Mouse (Mus musculus) neural tube, embryonic 11.5 days (tissue): ENCODE results near the gene Lcp2. TPM values are rescaled to one million over a fixed set of nuclear protein-coding genes. Genes with fewer than 3 reads are reported as not detected.
A peak's percentile ranks its signal among the peaks of the same experiment; 100 is the strongest.

Source experiments
- ATAC-seq: fragments of 200-750 bp; cut with Nextera tagmentation; 2 replicates; pipeline ENCODE4 v1.8.0; 2017; ENCODE audit warnings: moderate number of reproducible peaks, mild to moderate bottlenecking, moderate TSS enrichment, moderate library complexity; ENCODE audit not compliant: insufficient read depth, low FRiP score, low TSS enrichment
- DNase-seq: peaks from one replicate; pipeline ENCODE4 v3.0.0-alpha.2; 2015; ENCODE audit warnings: low spot score
- H3K27ac ChIP-seq: fragments of 300-500 bp; sonication (generic); 2 replicates; pipeline ENCODE4 v1.5.1; 2014; ENCODE audit warnings: low read depth, mild to moderate bottlenecking, low read length
- H3K27me3 ChIP-seq: fragments of 300-500 bp; sonication (generic); 2 replicates; pipeline ENCODE4 v1.6.1; 2014; ENCODE audit warnings: mild to moderate bottlenecking, low read length, mixed read lengths; ENCODE audit not compliant: control insufficient read depth, insufficient read depth
- H3K36me3 ChIP-seq: fragments of 300-500 bp; sonication (generic); 2 replicates; pipeline ENCODE4 v1.6.1; 2014; ENCODE audit warnings: mild to moderate bottlenecking, low read length, moderate library complexity, mixed read lengths; ENCODE audit not compliant: control insufficient read depth, insufficient read depth
- H3K4me1 ChIP-seq: fragments of 300-500 bp; sonication (generic); 2 replicates; pipeline ENCODE4 v1.6.1; 2014; ENCODE audit warnings: low read length, mixed read lengths; ENCODE audit not compliant: control insufficient read depth, insufficient read depth
- H3K4me2 ChIP-seq: fragments of 300-500 bp; sonication (generic); 2 replicates; pipeline ENCODE4 v1.6.1; 2014; ENCODE audit warnings: low read depth, mild to moderate bottlenecking, moderate library complexity
- H3K4me3 ChIP-seq: fragments of 300-500 bp; sonication (generic); 2 replicates; pipeline ENCODE4 v1.5.1; 2014; ENCODE audit warnings: low read depth, low read length
- H3K9ac ChIP-seq: fragments of 300-500 bp; sonication (generic); 2 replicates; pipeline ENCODE4 v1.6.1; 2014; ENCODE audit warnings: mild to moderate bottlenecking, low read length
- H3K9me3 ChIP-seq: fragments of 300-500 bp; sonication (generic); 2 replicates; pipeline ENCODE4 v1.6.1; 2016; ENCODE audit warnings: low read length; ENCODE audit not compliant: control insufficient read depth
- WGBS: fragments of 180-500 bp; shearing (Covaris S2); extraction: QIAGEN DNeasy Blood & Tissue Kit; methylation state at CpG from one replicate; pipeline ENCODE4 v1.1.7; 2014; 5-methylcytosine and 5-hydroxymethylcytosine counted together
- polyA plus RNA-seq: library from polyadenylated mRNA; unstranded; fragments of >200 nt; fragmentation: Nextera tagmentation; extraction: Ambion mirVana; gene quantifications from 2 replicates; pipeline ENCODE4 v1.2.1, GENCODE M21; 2014

Gene Lcp2
- 1.9 and 2.2 TPM in 2 replicates for polyA plus RNA-seq

DNA sequence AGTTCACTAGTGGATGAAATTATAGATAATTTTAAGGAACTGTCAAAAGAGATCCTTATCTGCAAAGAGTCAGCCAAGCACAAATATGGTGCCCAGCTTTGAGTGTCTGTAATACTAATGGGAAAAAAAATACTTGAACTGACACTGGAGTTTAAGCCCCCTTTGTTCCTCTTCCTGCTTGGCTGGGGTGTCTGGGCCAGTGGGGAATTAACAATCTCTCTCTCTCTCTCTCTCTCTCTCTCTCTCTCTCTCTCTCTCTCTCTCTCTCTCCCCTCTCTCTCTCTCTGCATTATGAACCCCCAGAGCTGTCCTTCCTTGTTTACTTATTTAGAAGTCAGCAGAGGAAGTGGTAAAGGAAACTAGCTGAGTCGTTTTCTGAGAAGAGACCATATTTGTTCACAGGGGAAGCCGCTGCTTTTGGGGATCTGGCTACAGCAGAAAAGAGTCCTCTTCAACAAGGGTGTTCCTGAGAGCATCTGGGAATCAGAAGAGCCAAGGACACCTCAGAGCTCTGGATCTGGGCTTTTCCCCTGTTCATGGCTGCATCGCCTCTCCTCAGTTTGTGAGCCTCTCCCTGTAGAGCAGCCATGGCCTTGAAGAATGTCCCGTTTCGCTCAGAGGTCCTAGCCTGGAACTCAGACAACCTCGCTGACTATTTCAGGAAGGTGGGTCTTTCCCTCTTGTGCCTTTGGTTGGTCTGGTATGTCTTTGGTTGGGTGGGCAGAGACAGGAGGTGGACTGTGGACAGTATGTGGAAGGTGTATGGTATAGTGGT lies at the start of gene Lcp2:
Gene Lcp2 (plus strand): TSS at position 154 of the 775 bp plus-strand sequence.
- Histone ChIP-seq H3K4me3 (no peak within 1 kb of the TSS), H3K27ac (no peak within 1 kb of the TSS), H3K9me3 (no peaks in the 10 kb centered on the region), H3K27me3 (no peaks in the 10 kb centered on the region), H3K4me1 (no peaks in the 10 kb centered on the region), H3K9ac (no peak within 1 kb of the TSS), H3K4me2 (no peak within 1 kb of the TSS), H3K36me3 (no peaks in the 10 kb centered on the region)
- 88% methylated on average over 6 of the region's 6 CpGs for WGBS
- DNase-seq (no peak), ATAC-seq (no peak)

DNA sequence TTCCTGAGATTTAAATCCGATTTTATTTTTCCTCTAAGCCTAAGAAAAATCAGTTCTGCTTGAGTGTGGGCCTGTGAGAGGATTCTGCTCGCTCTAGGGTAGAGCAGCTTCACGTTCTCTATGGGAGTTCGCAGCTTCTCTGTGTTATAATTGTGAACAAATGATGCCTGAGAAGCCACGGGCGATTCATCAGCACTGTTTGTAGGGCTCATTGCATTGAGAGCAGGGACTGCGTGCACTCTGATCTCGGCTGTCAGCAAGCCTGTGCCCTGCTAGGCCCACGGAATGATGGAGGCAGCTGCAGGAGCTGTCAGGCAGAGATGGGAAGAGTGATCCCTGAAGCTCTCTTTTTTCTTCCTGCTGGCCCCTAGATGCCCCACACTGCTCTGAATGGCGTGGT lies 48.5 kb upstream of the Lcp2 start:
- Histone ChIP-seq H3K36me3 (no peaks in the 10 kb centered on the region), H3K27ac (no peak overlapping the region), H3K9me3 (no peaks in the 10 kb centered on the region), H3K9ac (no peak overlapping the region), H3K4me1 (no peaks in the 10 kb centered on the region), H3K27me3 (no peaks in the 10 kb centered on the region), H3K4me2 (no peak overlapping the region), H3K4me3 (no peak overlapping the region)
- 65% methylated on average over 10 of the region's 10 CpGs for WGBS
- ATAC-seq (no peak), DNase-seq (no peak)

DNA sequence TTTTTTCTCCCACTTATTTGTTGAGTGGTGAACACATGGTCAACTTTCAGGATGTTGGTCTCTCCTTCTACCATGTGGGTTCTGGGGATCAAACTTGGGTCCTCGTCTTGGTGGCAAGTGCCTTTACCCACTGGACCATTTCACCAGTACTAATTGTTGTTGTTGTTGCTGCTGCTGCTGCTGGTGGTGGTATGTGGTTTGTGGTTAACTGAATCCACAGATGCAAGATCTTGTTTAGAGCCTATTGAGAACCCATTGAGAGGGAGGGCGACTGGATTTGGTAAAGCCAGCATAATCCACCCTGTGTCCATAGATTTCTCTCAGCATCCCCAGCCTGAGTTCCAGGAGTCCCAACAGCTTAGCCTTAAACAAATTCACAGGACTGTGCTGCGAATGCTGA lies 46.3 kb upstream of the Lcp2 start:
- Histone ChIP-seq H3K27me3 (no peaks in the 10 kb centered on the region), H3K9ac (no peak overlapping the region), H3K36me3 (no peaks in the 10 kb centered on the region), H3K4me2 (no peak overlapping the region), H3K4me1 (no peaks in the 10 kb centered on the region), H3K4me3 (no peak overlapping the region), H3K27ac (no peak overlapping the region), H3K9me3 (no peaks in the 10 kb centered on the region)
- DNase-seq (no peak), ATAC-seq (no peak)
- WGBS, result 75% methylated on average over 3 of the region's 3 CpGs

DNA sequence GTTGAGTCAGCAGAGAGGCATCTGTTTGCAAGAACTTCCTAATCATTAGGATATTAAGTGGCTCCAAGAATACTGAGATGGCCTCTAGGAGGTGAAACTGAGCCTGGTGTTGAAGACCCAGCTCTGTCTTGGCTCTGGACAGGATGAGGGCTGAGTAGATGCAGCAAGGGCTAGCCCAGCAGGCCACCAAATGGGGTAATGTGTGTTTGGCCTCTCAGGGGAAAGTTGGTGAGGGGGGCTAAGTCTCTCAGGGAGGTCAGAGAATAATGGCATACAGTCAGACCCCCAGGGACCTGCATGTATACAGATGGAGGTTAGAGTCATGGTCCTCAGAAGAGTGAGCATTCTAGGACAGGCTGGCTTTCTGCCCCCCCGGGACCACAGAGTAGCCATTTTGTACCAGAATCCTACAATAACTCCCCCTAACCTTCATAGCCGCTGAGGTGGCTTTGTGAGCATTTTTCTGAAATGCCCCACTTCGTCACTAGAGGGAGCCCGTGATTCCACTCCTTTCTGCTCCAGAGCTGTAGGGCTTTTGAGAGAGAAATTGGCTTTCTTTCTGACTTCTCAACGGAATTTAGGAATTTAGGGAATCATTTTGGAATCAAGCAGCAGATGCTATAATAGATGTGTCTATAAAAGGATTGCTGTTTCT lies 44.7 kb upstream of the Lcp2 start:
- DNase-seq (peak; percentile 63), ATAC-seq (no peak)
- Histone ChIP-seq H3K4me2 (no peak overlapping the region), H3K4me1 (no peaks in the 10 kb centered on the region), H3K27me3 (no peaks in the 10 kb centered on the region), H3K27ac (no peak overlapping the region), H3K9ac (no peak overlapping the region), H3K9me3 (no peaks in the 10 kb centered on the region), H3K36me3 (no peaks in the 10 kb centered on the region), H3K4me3 (no peak overlapping the region)
- 9% methylated on average over 5 of the region's 5 CpGs for WGBS

DNA sequence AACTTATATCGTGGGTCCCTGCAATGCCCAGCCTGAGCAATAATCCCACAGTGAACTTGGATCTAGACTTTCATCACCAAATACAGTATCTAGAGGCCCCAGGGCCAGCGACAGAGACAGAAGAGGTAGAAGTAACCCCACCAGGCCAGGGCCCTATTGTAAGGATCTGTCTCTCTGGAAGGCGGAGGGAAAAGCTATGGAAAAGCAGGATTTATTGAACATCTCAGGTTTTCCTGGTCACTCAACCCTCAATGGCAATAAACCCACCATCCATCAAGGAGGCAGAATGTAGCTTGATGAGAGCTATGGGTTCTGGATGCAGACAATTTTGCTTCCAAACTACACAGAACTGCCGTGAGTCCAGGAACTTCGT lies 44.1 kb upstream of the Lcp2 start:
- Histone ChIP-seq H3K4me3 (no peak overlapping the region), H3K9me3 (no peaks in the 10 kb centered on the region), H3K4me1 (no peaks in the 10 kb centered on the region), H3K9ac (no peak overlapping the region), H3K27me3 (no peaks in the 10 kb centered on the region), H3K36me3 (no peaks in the 10 kb centered on the region), H3K27ac (no peak overlapping the region), H3K4me2 (no peak overlapping the region)
- 76% methylated on average over 5 of the region's 5 CpGs for WGBS
- ATAC-seq (no peak), DNase-seq (no peak)

DNA sequence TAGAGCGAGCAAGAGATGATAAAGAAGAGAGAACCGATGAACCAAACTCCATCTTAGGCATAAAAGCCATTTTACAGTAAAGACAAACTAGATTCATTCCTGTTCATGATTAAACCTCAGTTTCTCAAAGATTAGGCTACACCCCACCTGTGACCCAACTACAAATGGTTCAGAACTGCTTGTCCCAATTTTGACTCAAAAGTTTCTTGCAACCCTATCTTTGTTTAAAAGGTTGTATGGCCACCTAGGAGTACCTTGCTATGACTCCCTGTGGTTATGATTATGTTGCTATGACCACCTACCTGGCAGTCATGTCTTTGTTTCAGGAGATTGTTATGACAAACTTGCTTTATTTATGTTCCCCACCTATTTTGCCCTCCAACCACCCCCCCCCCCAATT lies 39.1 kb upstream of the Lcp2 start:
- ATAC-seq, result no peak
- Histone ChIP-seq H3K9ac (no peak overlapping the region), H3K4me1 (no peaks in the 10 kb centered on the region), H3K4me2 (no peak overlapping the region), H3K36me3 (no peaks in the 10 kb centered on the region), H3K9me3 (no peaks in the 10 kb centered on the region), H3K27ac (no peak overlapping the region), H3K27me3 (no peaks in the 10 kb centered on the region), H3K4me3 (no peak overlapping the region)
- no peak for DNase-seq
- 97% methylated on average over 2 of the region's 2 CpGs for WGBS

DNA sequence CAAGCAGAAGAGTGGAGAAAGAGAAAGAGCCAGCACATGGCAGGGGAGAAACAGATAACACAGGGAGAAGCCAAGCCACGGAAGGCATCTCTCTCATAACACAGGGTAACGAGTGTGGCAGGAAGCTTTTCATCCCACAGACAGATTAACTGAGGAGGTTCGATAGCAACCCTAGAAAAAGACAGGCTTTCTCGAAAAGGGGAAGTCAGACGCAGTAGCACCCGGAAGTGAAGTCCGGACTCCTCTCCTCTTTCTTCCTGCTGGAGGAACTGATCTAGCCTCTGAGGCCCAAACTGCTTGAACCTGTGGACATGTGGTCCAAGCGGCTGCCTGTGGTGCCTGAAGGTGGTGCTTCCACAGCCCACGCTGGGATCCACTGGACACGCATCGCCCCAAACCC lies 38.5 kb upstream of the Lcp2 start:
- Histone ChIP-seq H3K27me3 (no peaks in the 10 kb centered on the region), H3K9me3 (no peaks in the 10 kb centered on the region), H3K4me2 (no peak overlapping the region), H3K9ac (no peak overlapping the region), H3K36me3 (no peaks in the 10 kb centered on the region), H3K27ac (no peak overlapping the region), H3K4me1 (no peaks in the 10 kb centered on the region), H3K4me3 (no peak overlapping the region)
- WGBS, result 93% methylated on average over 11 of the region's 11 CpGs
- no peak for ATAC-seq
- DNase-seq, result no peak

DNA sequence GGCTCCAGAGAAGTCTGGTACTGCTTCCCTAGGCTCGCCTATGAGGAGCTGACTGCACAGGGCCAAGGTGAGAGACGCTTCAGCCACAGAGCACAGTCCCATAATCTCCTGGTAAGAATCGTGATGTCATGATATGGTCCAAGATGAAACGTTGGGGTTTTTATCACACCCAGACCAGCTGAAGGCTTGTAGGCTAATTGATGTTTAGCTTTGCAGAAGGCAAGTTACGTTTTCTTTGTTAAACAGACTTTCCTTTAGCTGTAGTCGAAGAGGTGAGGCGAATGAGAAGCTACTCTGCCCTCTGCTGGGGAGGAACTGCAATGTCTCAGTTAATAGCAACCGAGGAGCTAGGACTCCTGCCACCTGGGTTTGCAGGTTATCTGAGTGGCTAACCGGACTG lies 38.0 kb upstream of the Lcp2 start:
- Histone ChIP-seq H3K9ac (no peak overlapping the region), H3K4me2 (no peak overlapping the region), H3K27ac (no peak overlapping the region), H3K4me3 (no peak overlapping the region), H3K27me3 (no peaks in the 10 kb centered on the region), H3K9me3 (no peaks in the 10 kb centered on the region), H3K4me1 (no peaks in the 10 kb centered on the region), H3K36me3 (no peaks in the 10 kb centered on the region)
- DNase-seq, result peak; percentile 44
- no peak for ATAC-seq
- 58% methylated on average over 9 of the region's 9 CpGs for WGBS
